Mouse (Mus musculus) stomach, postnatal 0 days (tissue): ENCODE results near the gene Bex6.

Source experiments
- CTCF ChIP-seq: IDR thresholded peaks from 2 replicates; pipeline ENCODE4 v1.5.1; 2016; ENCODE audit warnings: antibody characterized with exemption, low read depth, mild to moderate bottlenecking, moderate library complexity
- EP300 ChIP-seq: optimal IDR thresholded peaks from 2 replicates; pipeline ENCODE3; 2016; ENCODE audit warnings: antibody characterized with exemption

DNA sequence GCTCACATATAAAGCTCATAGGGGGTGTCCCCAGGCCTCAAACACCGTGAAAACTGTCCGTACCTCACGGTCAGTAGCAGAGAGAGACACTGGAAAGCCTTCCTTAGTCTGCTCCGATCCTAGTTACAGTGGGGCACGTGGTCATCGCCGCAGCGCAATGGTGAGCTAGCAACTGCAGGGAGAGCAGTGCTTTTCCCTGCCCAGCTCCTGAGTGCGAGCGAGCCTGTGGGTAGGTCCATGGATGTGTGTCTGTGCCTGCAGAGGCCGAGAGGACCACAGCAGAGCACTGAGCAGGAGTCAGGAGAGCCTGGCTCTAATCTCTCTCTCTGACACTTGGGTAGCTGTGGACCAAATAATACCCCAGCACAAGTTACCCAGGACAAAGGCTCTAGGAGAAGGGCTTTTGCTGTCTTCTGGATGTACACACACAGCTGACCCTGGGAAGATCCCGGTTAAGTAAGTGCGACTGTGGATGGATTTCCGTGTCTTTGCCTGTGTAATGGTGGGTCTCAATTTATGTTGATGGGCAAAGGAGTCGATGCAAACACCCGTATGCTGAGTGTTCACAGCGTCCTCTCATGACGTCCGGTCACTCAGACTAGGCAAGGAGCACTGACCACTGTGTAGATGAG is 15.1 kb upstream of the Bex6 start:
- no peak for TF ChIP-seq CTCF
- no peak for TF ChIP-seq EP300
